Mouse (Mus musculus) heart, postnatal 10 days (tissue): ENCODE results near the gene Six2. TPM values are rescaled to one million over a fixed set of nuclear protein-coding genes. Genes with fewer than 3 reads are reported as not detected.

Source experiments
- DNase-seq, 2 experiments: peaks; one replicate each; pipeline ENCODE4 v3.0.0; 2021
- intact Hi-C: fragments of 180-260 bp; cut with DNase I; formaldehyde crosslinking; loops from one replicate; pipeline ENCODE4 v1.15.1; 2025
- total RNA-seq, 2 experiments: library from RNA; stranded (reverse); gene quantifications; 2 replicates each; pipeline ENCODE4 v1.2.3; 2021

Gene Six2
- under 1 TPM; 0.40 to 0.48 TPM for total RNA-seq

- peak; percentile 73 to 77 for DNase-seq
- intact Hi-C loops: loop anchor here (5.0 kb wide), 1 partner anchor 114 kb away; no protein-coding TSS in a partner anchor
Measured at GRCm38 (mm10) chr17:85688236-85688910, at the start of gene Six2. TSS of gene Six2 (minus strand) at chr17:85688274.

GRCm38 (mm10) chr17:85737090-85737780 lies 49.2 kb upstream of the Six2 start:
- intact Hi-C loops: no loop called here

GRCm38 (mm10) chr17:85731329-85731728 lies 43.3 kb upstream of the Six2 start:
- no peak for DNase-seq
- intact Hi-C loops: no loop called here

More at GRCm38 (mm10) chr17:85737090-85737780, 49.2 kb upstream of the Six2 start:
- DNase-seq: no peak

- intact Hi-C loops: no loop called here
Measured at GRCm38 (mm10) chr17:85730231-85731015, 42.3 kb upstream of the Six2 start.

GRCm38 (mm10) chr17:85728071-85728718 lies 40.1 kb upstream of the Six2 start:
- DNase-seq: peak; percentile 76 to 79
- intact Hi-C loops: no loop called here

More at GRCm38 (mm10) chr17:85730231-85731015, 42.3 kb upstream of the Six2 start:
- DNase-seq: no peak

GRCm38 (mm10) chr17:85725988-85726387 lies 37.9 kb upstream of the Six2 start:
- DNase-seq: no peak
- intact Hi-C loops: no loop called here

GRCm38 (mm10) chr17:85723166-85723565 lies 35.1 kb upstream of the Six2 start:
- DNase-seq: peak; percentile 55 to 57
- intact Hi-C loops: no loop called here

GRCm38 (mm10) chr17:85717266-85717665 lies 29.2 kb upstream of the Six2 start:
- peak in 1 of 2 experiments; percentile 41 for DNase-seq
- intact Hi-C loops: no loop called here

GRCm38 (mm10) chr17:85715784-85716183 lies 27.7 kb upstream of the Six2 start:
- DNase-seq: no peak
- intact Hi-C loops: no loop called here

- DNase-seq: no peak
- intact Hi-C loops: no loop called here
Measured at GRCm38 (mm10) chr17:85714370-85714769, 26.3 kb upstream of the Six2 start.

GRCm38 (mm10) chr17:85712874-85713273 lies 24.8 kb upstream of the Six2 start:
- intact Hi-C loops: no loop called here
- DNase-seq: no peak

GRCm38 (mm10) chr17:85704369-85705260 lies 16.5 kb upstream of the Six2 start:
- intact Hi-C loops: no loop called here
- peak; percentile 45 to 52 for DNase-seq

- intact Hi-C loops: no loop called here
- DNase-seq: no peak
Measured at GRCm38 (mm10) chr17:85700028-85700427, 12.0 kb upstream of the Six2 start.

GRCm38 (mm10) chr17:85698643-85699042 lies 10.6 kb upstream of the Six2 start:
- DNase-seq: no peak
- intact Hi-C loops: no loop called here

- no peak for DNase-seq
- intact Hi-C loops: no loop called here
Measured at GRCm38 (mm10) chr17:85697976-85698375, 9.9 kb upstream of the Six2 start.

- intact Hi-C loops: no loop called here
- DNase-seq: no peak
Measured at GRCm38 (mm10) chr17:85694499-85694898, 6.4 kb upstream of the Six2 start.

- intact Hi-C loops: no loop called here
- no peak for DNase-seq
Measured at GRCm38 (mm10) chr17:85693101-85693500, 5.0 kb upstream of the Six2 start.

- peak in 1 of 2 experiments; percentile 7 for DNase-seq
- intact Hi-C loops: no loop called here
Measured at GRCm38 (mm10) chr17:85692594-85692993, 4.5 kb upstream of the Six2 start.

- peak; percentile 45 to 53 for DNase-seq
- intact Hi-C loops: no loop called here
Measured at GRCm38 (mm10) chr17:85691701-85692536, 3.8 kb upstream of the Six2 start.
